Mouse (Mus musculus) CD4-positive helper T cell, adult 2 months (primary cell): ENCODE results near the gene Defb22.

Source experiments
- DNase-seq: peaks from one replicate; pipeline ENCODE4 v3.0.0-alpha.2; 2012; ENCODE audit warnings: low read depth, missing footprints, low spot score

The Defb22 gene

GRCm38 (mm10) chr2:152439833-152440232 is 50.1 kb downstream of the Defb22 start:
- no peak for DNase-seq

- no peak for DNase-seq
Observed at GRCm38 (mm10) chr2:152438963-152439362, 51.0 kb downstream of the Defb22 start.

- DNase-seq: peak; percentile 70
Observed at GRCm38 (mm10) chr2:152436983-152437860, 52.7 kb downstream of the Defb22 start.

GRCm38 (mm10) chr2:152436405-152436901 is 53.5 kb downstream of the Defb22 start:
- DNase-seq: no peak
